Mouse (Mus musculus) granulocyte monocyte progenitor cell, adult 5-6 weeks (primary cell): ENCODE data around the gene Ntm. TPM values are rescaled to one million over a fixed set of nuclear protein-coding genes. Genes with fewer than 3 reads are reported as not detected.
A peak's percentile ranks its signal among the peaks of the same experiment; 100 is the strongest.

ENCODE experiments used
- ATAC-seq: replicated peaks from 2 replicates; pipeline ENCODE4 v1.8.0; 2016; ENCODE audit warnings: mild to moderate bottlenecking, moderate TSS enrichment, inconsistent platforms; ENCODE audit not compliant: poor library complexity, severe bottlenecking
- total RNA-seq, 2 experiments: library from RNA; stranded (forward) in 1 of 2; stranded (reverse) in 1 of 2; fragments of 200-712, 200-1000 nt in 1 of 2; fragments of >200 nt in 1 of 2; fragmentation: Nextera tagmentation in 1 of 2; gene quantifications; 2 replicates each; pipeline ENCODE4 v1.2.3; 2014 to 2017

Ntm gene
- total RNA-seq, 2 experiments from 2014 or later: not detected

GRCm38 (mm10) chr9:29680677-29681076 is 282.3 kb downstream of the Ntm start:
- no peak for ATAC-seq

- no peak for ATAC-seq
Measured at GRCm38 (mm10) chr9:29673911-29674310, 289.0 kb downstream of the Ntm start.

GRCm38 (mm10) chr9:29671861-29672260 is 291.1 kb downstream of the Ntm start:
- no peak for ATAC-seq

- ATAC-seq: no peak
Measured at GRCm38 (mm10) chr9:29663286-29663685, 299.7 kb downstream of the Ntm start.

GRCm38 (mm10) chr9:29661468-29662145 is 301.3 kb downstream of the Ntm start:
- ATAC-seq: peak; percentile 76

- ATAC-seq: no peak
Measured at GRCm38 (mm10) chr9:29660059-29660613, 302.8 kb downstream of the Ntm start.

GRCm38 (mm10) chr9:29657761-29658465 is 305.0 kb downstream of the Ntm start:
- ATAC-seq: no peak

GRCm38 (mm10) chr9:29654885-29655284 is 308.1 kb downstream of the Ntm start:
- peak; percentile 60 for ATAC-seq

- no peak for ATAC-seq
Measured at GRCm38 (mm10) chr9:29653678-29654235, 309.2 kb downstream of the Ntm start.

- ATAC-seq: no peak
Measured at GRCm38 (mm10) chr9:29652854-29653253, 310.1 kb downstream of the Ntm start.

- no peak for ATAC-seq
Measured at GRCm38 (mm10) chr9:29651856-29652255, 311.1 kb downstream of the Ntm start.

GRCm38 (mm10) chr9:29651226-29651625 is 311.7 kb downstream of the Ntm start:
- no peak for ATAC-seq

- ATAC-seq: peak; percentile 69
Measured at GRCm38 (mm10) chr9:29650679-29651078, 312.3 kb downstream of the Ntm start.

GRCm38 (mm10) chr9:29650266-29650665 is 312.7 kb downstream of the Ntm start:
- ATAC-seq: no peak

GRCm38 (mm10) chr9:29648256-29648655 is 314.7 kb downstream of the Ntm start:
- ATAC-seq: no peak

- ATAC-seq: peak; percentile 67
Measured at GRCm38 (mm10) chr9:29647764-29648163, 315.2 kb downstream of the Ntm start.

GRCm38 (mm10) chr9:29645796-29646400 is 317.0 kb downstream of the Ntm start:
- no peak for ATAC-seq

GRCm38 (mm10) chr9:29642997-29643657 is 319.8 kb downstream of the Ntm start:
- ATAC-seq: peak; percentile 78

- no peak for ATAC-seq
Measured at GRCm38 (mm10) chr9:29637335-29637734, 325.6 kb downstream of the Ntm start.

- ATAC-seq: no peak
Measured at GRCm38 (mm10) chr9:29617181-29617580, 345.8 kb downstream of the Ntm start.
